Mouse (Mus musculus) macrophage (primary cell): ENCODE results near the gene Il9r. TPM values are rescaled to one million over a fixed set of nuclear protein-coding genes. Genes with fewer than 3 reads are reported as not detected.

Source experiments
- H3K27ac ChIP-seq: fragments of 350-480 bp; formaldehyde crosslinking; 2 replicates; pipeline ENCODE4 v1.9.0; 2021
- H3K36me3 ChIP-seq: fragments of 350-480 bp; formaldehyde crosslinking; 2 replicates; pipeline ENCODE4 v1.9.0; 2021; ENCODE audit errors: inconsistent target
- H3K4me3 ChIP-seq: fragments of 350-480 bp; formaldehyde crosslinking; 2 replicates; pipeline ENCODE4 v1.9.0; 2021; ENCODE audit errors: inconsistent target
- H3K79me2 ChIP-seq: fragments of 350-480 bp; formaldehyde crosslinking; 2 replicates; pipeline ENCODE4 v1.9.0; 2021; ENCODE audit errors: inconsistent target
- WGBS: methylation state at CpG from one replicate; pipeline ENCODE4 v1.1.7; 2026; ENCODE audit warnings: inconsistent platforms; ENCODE audit not compliant: missing documents; 5-methylcytosine and 5-hydroxymethylcytosine counted together
- polyA plus RNA-seq: library from polyadenylated mRNA; stranded (reverse); fragments of 250-400 nt; gene quantifications from 3 replicates; pipeline ENCODE4 v1.2.4, GENCODE M21; 2018; ENCODE audit warnings: inconsistent platforms

Gene Il9r
- polyA plus RNA-seq, 1 experiment from 2014 or later: not detected

DNA sequence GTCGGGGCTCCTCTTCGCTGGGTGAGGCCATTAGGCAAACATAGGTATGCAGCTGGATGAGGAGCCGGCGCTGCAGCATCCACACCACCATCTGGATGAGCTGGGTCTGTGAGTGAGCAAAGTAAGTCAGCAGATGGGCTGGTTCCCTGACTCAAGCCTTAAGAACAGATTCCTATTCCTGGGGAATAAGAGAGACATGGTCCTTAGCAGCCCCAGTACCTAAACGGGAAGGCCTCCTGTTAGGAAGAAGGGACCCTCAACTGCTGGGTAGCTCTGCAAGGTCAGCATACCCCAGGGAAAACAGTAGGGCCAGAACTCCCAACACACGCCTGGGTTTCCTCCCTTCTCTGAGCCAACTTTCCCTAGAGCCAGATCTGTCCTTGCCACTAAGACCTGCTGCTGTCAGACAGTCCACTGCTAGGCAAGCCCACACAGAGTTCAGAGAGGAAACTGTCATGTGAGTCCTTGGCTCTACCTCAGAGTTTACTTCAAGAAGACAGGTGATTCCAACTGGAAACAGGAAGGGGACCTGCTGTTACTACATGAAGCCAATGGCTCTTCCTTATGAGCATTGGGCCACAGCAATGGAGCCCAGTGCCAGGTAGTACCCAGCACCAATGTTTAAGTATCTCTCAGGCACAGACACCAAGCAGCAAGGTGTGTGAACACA is 34.9 kb upstream of the Il9r start:
- Histone ChIP-seq H3K27ac (no peak overlapping the region), H3K79me2 (no peaks in the 10 kb centered on the region), H3K36me3 (peaks cover 34% of the 10 kb centered on the region; the same call in 1 of the 2 replicates), H3K4me3 (no peak overlapping the region)
- WGBS: 97% methylated on average over 6 of the region's 6 CpGs

DNA sequence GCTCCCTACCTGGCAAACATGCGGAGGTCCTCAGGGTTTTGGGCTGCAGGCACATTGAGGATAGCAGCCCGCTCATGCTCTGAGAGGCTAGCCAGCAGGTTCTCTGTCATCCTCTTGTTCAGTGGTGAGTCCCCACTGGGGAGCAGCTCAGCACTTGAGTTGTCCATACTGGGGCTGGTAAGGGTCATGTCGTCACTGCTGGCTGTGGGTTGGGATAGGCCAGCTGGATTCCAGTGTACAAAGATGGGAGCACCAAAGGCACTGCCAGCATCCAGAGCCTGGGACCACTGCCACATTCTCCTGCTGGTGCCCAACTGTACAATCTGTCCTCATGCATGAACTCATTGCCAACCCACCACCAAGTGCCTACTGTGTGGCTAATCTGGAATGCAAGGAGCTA is 33.8 kb upstream of the Il9r start:
- WGBS: 96% methylated on average over 3 of the region's 3 CpGs
- Histone ChIP-seq H3K27ac (no peak overlapping the region), H3K79me2 (no peaks in the 10 kb centered on the region), H3K4me3 (no peak overlapping the region), H3K36me3 (peaks cover 34% of the 10 kb centered on the region; the same call in 1 of the 2 replicates)

DNA sequence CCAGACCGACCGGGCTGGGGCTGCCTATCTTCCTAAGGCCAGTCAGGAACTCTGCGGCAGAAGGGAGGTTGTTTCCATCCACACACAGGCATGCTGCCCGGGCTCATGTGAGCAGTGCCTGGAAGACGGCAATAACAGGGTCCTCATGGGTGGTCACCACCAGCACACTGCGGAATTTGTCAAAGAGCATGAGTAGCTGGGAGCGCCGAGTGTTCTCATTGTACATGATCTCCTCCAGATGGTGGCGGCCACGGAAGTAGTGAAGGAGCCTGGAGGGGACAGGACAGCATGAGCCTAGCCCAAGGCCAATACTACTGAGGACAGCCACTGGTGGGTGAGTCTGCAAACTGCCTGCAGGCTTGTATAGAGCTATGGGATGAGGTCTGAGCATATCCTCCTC is 32.8 kb upstream of the Il9r start:
- H3K36me3 ChIP-seq: peaks cover 34% of the 10 kb centered on the region; the same call in 1 of the 2 replicates
- H3K27ac ChIP-seq: no peak overlapping the region
- no peaks in the 10 kb centered on the region for H3K79me2 ChIP-seq
- no peak overlapping the region for H3K4me3 ChIP-seq
- 94% methylated on average over 10 of the region's 10 CpGs for WGBS

DNA sequence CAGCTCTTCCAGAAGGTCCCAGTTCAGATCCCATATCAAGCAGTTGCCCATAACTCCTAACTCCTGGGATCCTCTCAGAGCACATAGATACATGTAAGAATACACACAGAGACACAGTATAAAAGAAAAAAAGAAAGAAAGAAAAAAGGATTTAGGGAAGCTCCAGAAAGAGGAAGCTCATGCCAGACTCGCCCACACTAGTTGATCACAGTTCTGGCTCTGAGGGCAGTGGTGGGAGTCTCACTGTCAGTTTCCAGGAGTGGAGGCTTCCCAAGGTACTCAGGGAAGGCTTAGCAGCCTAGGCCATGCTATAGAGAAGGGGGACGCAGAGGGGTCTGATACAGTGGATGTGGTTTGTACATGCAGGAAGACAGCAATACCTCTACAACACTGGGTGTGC is 31.0 kb upstream of the Il9r start:
- Histone ChIP-seq H3K27ac (no peak overlapping the region), H3K79me2 (no peaks in the 10 kb centered on the region), H3K4me3 (no peak overlapping the region), H3K36me3 (peaks cover 26% of the 10 kb centered on the region; the same call in 1 of the 2 replicates)
- 44% methylated on average over 2 of the region's 2 CpGs for WGBS

DNA sequence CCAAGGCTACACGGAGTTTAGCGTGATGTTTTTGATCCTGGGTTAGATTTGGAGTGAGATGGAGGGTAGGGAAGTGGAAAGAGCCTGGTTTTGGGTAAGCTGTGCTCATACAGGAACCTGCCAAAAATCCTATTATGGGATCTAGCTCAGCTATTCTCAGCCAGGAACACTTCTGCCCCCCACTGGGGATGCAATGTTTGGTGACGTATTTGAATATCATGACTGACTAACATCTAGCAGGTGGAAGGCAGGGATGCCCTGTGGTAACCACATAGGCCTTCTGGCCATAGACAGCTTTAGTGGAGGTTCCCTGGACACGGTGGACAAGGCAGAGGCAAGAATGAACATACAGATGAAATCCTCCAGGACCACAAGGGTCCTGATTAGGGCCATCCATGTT is 30.1 kb upstream of the Il9r start:
- WGBS: 84% methylated on average over 4 of the region's 4 CpGs
- Histone ChIP-seq H3K36me3 (peaks cover 24% of the 10 kb centered on the region; the same call in 1 of the 2 replicates), H3K27ac (no peak overlapping the region), H3K79me2 (no peaks in the 10 kb centered on the region), H3K4me3 (no peak overlapping the region)

DNA sequence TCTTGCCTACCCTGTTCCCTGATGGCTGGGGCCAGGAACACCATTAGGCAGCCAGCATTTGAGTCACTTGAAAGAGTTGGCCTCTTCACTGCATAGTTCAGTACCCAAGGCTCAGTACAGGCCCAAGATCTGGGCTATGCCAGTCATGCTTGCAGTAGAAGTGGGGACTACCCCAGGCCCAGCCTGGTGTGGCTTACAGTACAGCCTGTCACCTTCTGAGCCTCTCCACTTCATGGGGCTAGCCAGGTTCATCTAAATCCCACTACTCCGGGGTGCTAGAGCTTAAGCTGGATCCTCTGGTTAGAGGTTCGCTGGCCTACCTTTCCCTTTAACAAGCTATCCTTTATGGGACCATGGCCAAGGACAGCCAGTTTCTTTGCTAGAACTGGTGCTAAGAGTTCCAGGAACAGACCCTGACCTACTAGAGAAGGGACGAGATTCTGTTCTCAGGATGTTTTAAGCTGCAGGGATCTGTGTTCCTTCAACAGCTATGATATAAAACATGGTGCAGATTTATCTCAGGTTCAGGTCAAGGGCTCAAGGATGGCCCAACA is 28.3 kb upstream of the Il9r start:
- Histone ChIP-seq H3K79me2 (no peaks in the 10 kb centered on the region), H3K4me3 (no peak overlapping the region), H3K36me3 (peaks cover 6% of the 10 kb centered on the region; the same call in 1 of the 2 replicates), H3K27ac (no peak overlapping the region)
- 96% methylated on average over 3 of the region's 3 CpGs for WGBS

DNA sequence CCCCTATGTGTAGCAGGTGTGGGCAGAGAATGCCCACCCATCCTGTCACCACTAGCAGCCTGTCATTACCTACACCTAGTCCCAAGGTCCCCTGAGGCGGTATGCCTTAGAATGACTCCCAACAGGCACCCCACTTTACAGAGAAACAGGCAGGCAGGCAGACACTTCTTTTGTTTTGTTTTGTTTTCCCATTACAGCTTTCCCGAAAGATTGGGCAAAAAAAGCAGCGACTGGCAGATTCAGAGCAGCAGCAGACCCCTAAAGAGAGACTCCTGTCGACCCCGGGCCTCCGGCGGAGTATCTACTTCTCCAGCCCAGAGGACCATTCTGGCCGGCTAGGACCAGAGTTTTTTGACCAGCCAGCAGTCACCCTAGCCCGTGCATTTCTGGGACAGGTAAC is 27.5 kb upstream of the Il9r start:
- Histone ChIP-seq H3K4me3 (no peak overlapping the region), H3K27ac (no peak overlapping the region), H3K36me3 (peaks cover 6% of the 10 kb centered on the region; the same call in 1 of the 2 replicates), H3K79me2 (no peaks in the 10 kb centered on the region)
- WGBS: 96% methylated on average over 9 of the region's 9 CpGs

DNA sequence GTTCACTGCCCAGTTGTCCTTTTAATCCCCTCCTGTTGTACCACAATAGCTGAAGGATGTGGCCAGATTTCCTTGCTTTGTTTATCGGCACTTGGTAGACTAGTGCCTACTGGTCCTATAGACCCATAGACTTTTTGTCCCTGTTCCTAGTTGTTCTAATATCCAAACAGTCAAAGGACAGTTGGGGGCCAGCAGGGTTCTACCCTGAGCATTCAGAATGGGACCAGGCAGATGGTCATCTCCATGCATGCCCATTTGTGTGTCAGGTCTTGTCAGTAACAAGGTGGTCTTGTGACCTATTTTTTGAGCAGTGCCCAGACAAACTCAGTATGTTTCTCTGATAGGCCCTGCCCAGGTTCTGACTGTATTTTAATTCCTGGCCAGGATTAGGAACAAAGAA is 27.0 kb upstream of the Il9r start:
- no peaks in the 10 kb centered on the region for H3K79me2 ChIP-seq
- H3K27ac ChIP-seq: peak overlapping the region; percentile 15; the same call in 1 of the 2 replicates
- 20% methylated on average over 1 of the region's 1 CpGs for WGBS
- H3K4me3 ChIP-seq: peak overlapping the region; percentile 38
- H3K36me3 ChIP-seq: 0 out of 2 replicates have a peak, but pooled peaks cover 2% of the 10 kb centered on the region

DNA sequence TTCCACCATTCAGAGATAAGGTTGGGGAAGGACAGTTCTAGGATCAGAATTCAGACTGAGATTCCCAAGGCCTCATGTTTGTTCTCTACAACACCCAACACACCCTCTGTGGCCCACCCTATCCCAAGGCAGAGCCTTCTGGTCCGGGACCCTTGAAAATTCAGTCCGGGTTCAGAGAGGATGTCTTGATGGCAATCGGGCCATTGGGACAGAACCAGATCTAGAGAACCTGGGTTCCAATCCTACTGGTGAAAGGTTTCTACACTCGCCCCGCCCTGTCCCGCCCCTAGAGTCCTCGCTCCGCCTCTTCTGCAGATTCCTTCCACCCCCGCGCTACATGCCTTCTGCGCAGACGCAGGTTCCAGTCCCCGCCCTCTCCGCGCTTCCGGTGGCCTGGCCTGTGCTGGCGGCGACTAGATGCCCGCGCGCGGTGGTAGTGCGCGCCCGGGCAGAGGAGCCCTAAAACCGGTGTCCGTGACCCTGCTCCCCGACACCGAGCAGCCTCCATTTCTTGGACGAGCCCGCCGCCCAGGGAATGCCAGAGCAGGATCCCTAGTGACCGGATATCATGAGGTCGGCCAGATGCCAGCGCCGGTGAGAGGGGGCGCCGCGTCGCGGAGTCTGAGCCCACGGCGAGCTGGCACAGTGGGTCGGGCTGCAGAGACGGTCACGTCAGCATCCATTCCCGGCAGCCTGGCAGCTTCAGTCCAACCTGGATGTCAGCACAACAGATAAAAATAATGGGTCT is 26.2 kb upstream of the Il9r start, which contains the start of gene Mpg:
Mpg (plus strand) TSS at position 382 of the 748 bp plus-strand sequence.
- peak within 1 kb of the TSS; percentile 38 for H3K4me3 ChIP-seq
- H3K27ac ChIP-seq: peak within 1 kb of the TSS; percentile 34
- H3K36me3 ChIP-seq: no peaks in the 10 kb centered on the region
- H3K79me2 ChIP-seq: no peaks in the 10 kb centered on the region
- 3% methylated on average over 46 of the region's 47 CpGs for WGBS

DNA sequence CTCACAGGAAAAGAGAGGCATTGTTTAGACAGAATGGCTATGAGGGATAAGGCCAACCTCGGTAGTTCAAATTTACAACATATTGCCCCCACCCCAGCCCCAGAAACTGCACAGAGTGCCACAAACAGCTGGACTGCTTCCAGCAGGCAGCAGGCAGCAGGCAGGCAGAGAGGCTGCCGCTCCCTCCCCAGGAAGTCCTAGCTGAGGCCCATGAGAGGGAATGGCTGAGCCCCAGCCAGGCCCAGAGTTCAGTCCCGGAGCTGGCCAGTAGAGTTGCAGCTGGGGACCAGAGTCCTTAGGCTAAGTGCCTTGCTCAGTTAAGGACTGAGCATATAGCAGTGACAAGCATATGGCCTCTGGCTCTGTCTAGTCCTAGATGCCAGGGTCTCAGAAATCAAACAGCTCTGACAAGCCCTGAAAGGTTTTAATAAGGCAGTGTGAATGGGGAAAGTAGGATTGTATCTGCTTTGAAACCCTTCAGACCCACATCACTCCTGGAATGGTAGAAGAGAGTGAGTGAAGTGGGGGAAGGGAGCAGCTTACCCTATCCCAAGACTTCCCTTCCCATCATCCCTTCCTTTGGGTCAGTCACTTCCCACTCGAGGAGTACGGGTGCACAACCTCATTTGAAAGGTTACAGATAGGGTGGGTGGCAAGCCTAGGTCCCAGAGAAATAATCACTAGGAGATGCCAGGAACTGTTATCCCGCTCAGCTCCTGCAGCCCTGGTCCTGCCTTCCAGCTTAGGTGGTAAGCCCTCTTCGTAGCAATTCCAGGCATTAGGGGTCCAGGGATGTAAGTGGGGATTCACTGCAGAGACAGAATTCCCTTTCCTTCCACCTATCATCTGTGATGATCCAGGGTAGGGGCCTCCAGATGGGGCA is 25.4 kb upstream of the Il9r start:
- H3K4me3 ChIP-seq: no peak overlapping the region
- H3K36me3 ChIP-seq: no peaks in the 10 kb centered on the region
- H3K79me2 ChIP-seq: no peaks in the 10 kb centered on the region
- H3K27ac ChIP-seq: peak overlapping the region; percentile 34
- 45% methylated on average over 7 of the region's 7 CpGs for WGBS

DNA sequence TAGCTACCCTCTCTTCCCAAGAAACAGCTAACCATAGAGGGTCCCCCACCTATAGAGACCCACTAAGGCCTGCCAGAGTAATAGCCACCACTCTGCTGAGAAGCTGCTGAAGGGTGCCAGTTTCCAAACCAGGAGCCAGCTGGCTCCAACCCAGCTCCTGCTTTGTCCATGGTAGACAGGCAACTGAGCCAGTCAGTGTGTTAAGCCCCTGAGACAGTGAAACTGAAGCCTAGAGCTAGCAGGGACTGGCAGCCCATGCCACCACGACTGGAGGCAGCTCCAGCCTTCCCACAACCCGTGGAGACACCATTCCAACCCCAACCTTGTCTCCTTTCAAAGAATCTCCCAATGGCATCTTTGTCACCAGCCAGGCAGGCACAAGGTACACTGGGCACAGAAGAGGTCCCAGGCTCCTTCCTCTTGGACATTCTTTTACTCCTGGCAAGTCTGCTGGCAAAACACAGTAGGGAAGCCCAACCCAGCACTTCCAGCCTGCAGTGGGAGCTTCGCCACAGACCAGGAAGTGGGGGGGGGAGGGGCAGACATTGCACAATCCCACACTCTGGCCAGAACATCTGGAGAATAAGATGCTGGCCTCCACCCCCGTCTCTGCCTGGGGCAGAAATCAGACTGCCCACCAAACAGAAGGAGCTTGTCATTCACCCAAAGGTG is 24.5 kb upstream of the Il9r start:
- Histone ChIP-seq H3K27ac (peak overlapping the region; percentile 34; the same call in 1 of the 2 replicates), H3K79me2 (no peaks in the 10 kb centered on the region), H3K4me3 (no peak overlapping the region), H3K36me3 (no peaks in the 10 kb centered on the region)
- WGBS: 4% methylated on average over 4 of the region's 4 CpGs

DNA sequence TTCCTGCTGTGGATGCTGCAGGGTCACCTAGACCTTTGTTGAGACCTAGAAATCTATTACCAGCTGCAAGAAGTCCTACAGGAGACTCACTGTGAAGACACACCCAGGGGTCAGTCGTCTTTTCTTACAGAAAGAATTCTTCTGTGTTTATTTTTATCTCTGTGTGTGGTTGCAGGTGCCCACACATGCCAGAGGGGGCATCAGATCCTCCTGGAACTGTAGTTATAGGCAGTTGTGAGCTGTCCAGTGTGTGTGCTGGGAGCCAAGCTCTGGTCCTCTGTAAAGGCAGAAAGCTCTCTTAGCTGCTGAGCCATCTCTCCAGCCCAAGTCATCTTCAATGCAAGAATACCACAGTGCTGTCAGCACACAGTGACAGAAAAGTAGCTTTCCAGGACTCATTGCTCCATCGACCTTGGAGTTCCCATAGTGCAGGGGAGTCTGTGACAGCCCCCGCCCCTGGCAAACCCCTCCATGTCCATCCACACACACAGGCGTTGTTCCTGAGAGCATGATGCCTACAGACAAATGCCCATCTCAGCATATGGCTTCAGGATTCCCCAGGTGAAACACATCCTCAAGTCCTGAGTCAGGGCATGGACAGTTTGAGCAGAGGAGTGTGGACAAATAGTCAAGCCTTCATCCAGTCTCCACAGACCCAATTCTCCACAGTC is 23.4 kb upstream of the Il9r start:
- WGBS: 86% methylated on average over 4 of the region's 4 CpGs
- H3K4me3 ChIP-seq: no peak overlapping the region

DNA sequence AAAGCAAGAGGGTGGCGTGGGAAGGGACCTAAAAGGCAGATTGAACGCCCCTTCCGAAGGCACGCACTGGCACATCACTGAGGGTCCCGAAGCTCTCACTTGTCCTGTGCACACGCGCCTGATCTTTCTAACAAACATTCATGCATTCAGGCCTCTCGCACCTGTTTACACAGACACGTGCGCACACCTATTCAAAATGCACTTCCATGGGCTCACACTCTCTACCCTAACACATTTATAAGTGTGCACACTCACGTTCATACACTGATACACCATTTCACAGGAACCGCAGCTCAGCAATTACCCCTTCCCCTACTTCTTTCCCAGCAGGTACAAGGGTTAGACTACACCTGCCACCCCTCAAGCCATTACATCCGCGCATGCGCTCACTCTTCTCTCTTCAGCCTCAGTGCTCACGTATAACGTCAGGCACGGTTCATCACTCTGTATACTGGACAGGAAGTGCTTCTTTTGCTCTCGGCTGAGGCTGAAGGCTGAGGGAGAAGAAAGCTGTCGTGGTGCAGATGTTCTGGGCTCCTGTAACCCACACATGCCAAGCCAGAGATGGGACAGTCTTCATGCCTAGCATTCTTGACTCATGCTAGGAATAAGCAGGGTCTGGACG is 22.6 kb upstream of the Il9r start:
- Histone ChIP-seq H3K79me2 (no peaks in the 10 kb centered on the region), H3K4me3 (no peak overlapping the region), H3K36me3 (no peaks in the 10 kb centered on the region), H3K27ac (no peak overlapping the region)
- WGBS: 36% methylated on average over 20 of the region's 21 CpGs

More for the DNA sequence above, 23.4 kb upstream of the Il9r start:
- Histone ChIP-seq H3K79me2 (no peaks in the 10 kb centered on the region), H3K36me3 (no peaks in the 10 kb centered on the region), H3K27ac (no peak overlapping the region)
